ENCODE assay signal across 20 mouse cellular contexts in genomic region chr19:53511244-53511934, GRCm38 (mm10). TPM values are rescaled to one million over a fixed set of nuclear protein-coding genes. Genes with fewer than 3 reads are reported as not detected.
A peak's percentile ranks its signal among the peaks of the same experiment; 100 is the strongest.
DNase-seq lines count a peak whose midpoint lies in the region; ATAC-seq and TF ChIP-seq lines count a peak whose summit lies in the region.
"Had no signal": no experiment of that assay in that cellular context is flagged by ENCODE, and none has a peak within 500 bp of the region (broad histone marks: within the 10 kb centered on the region; RNA-seq: fewer than 3 reads in every experiment).

No protein-coding gene starts in this region.

- intact Hi-C loops in left cerebral cortex, adult 2 months (cut with DNase I): no loop called here

- no peaks in the 10 kb centered on the region for H3K27me3 ChIP-seq in kidney, embryonic 14.5 days (ENCODE audit: control insufficient read depth, insufficient read depth, low read length)
- 0 out of 2 replicates have a peak, but pooled peaks cover 3% of the 10 kb centered on the region for H3K27me3 ChIP-seq in neural tube, embryonic 11.5 days (ENCODE audit: control insufficient read depth, insufficient read depth, low read length)
- no peaks in the 10 kb centered on the region for H3K27me3 ChIP-seq in neural tube, embryonic 15.5 days (replicated peaks)
- H3K27me3 ChIP-seq in intestine, embryonic 15.5 days (replicated peaks): peaks cover 2% of the 10 kb centered on the region; the same call in 1 of the 2 replicates
- H3K27me3 ChIP-seq in stomach, postnatal 0 days (ENCODE audit: control insufficient read depth, insufficient read depth, low read length): no peaks in the 10 kb centered on the region
- H3K27me3 ChIP-seq: forebrain, embryonic 15.5 days; liver, embryonic 12.5 days; midbrain, embryonic 12.5 days had no signal

- H3K27ac ChIP-seq in kidney, embryonic 14.5 days (ENCODE audit: low read depth, low read length): peak overlapping the region; percentile 38; the same call in 1 of the 2 replicates
- no peak overlapping the region for H3K27ac ChIP-seq in neural tube, embryonic 11.5 days (ENCODE audit: low read depth, low read length)
- H3K27ac ChIP-seq in neural tube, embryonic 15.5 days (replicated peaks): no peak overlapping the region
- no peak overlapping the region for H3K27ac ChIP-seq in intestine, embryonic 15.5 days
- no peak overlapping the region for H3K27ac ChIP-seq in stomach, postnatal 0 days (replicated peaks)
- H3K27ac ChIP-seq in left cerebral cortex, adult 2 months: no peak overlapping the region
- H3K27ac ChIP-seq: forebrain, embryonic 15.5 days; hindbrain, embryonic 10.5 days; liver, embryonic 12.5 days; macrophage; midbrain, embryonic 12.5 days; neural tube, embryonic 13.5 days had no signal

- no peak for DNase-seq in kidney, adult 18-20 months
- DNase-seq in neural tube, embryonic 11.5 days (ENCODE audit: low spot score): peak; percentile 6
- DNase-seq in stomach, postnatal 0 days (ENCODE audit: low spot score): peak; percentile 60
- DNase-seq in left cerebral cortex, adult 2 months (ENCODE audit: extremely low spot score in 1 of 2, low spot score in 2 of 2): no peak
- DNase-seq: adrenal gland, postnatal 25 days; B cell, adult 2 months; cerebellum, adult 11 months; cerebellum, postnatal 14 days; gastrocnemius, postnatal 14 days; lung, embryonic 14.5 days; thymus, postnatal 14 days had no signal

- 8% methylated on average over 13 of the region's 13 CpGs for WGBS in kidney, embryonic 14.5 days
- 34% methylated on average over 13 of the region's 13 CpGs for WGBS in neural tube, embryonic 11.5 days
- WGBS in neural tube, embryonic 15.5 days: 31% methylated on average over 13 of the region's 13 CpGs
- WGBS in intestine, embryonic 15.5 days: 25% methylated on average over 13 of the region's 13 CpGs
- WGBS in stomach, postnatal 0 days: 33% methylated on average over 13 of the region's 13 CpGs

- no peak for TF ChIP-seq EP300 in stomach, postnatal 0 days (optimal IDR thresholded peaks at IDR 0.05)

- peak; percentile 85 for ATAC-seq in kidney, embryonic 14.5 days (ENCODE audit: low FRiP score, low TSS enrichment)
- ATAC-seq in neural tube, embryonic 11.5 days (ENCODE audit: insufficient read depth, low FRiP score, low TSS enrichment): no peak
- no peak for ATAC-seq in neural tube, embryonic 15.5 days (ENCODE audit: low FRiP score)
- peak; percentile 89 for ATAC-seq in intestine, embryonic 15.5 days
- peak; percentile 83 for ATAC-seq in stomach, postnatal 0 days (ENCODE audit: low FRiP score, low TSS enrichment)
- ATAC-seq: forebrain, embryonic 15.5 days; liver, embryonic 12.5 days had no signal

- H3K4me1 ChIP-seq in kidney, embryonic 14.5 days (ENCODE audit: control insufficient read depth, insufficient read depth, low read length): peaks cover 30% of the 10 kb centered on the region; the same call in 1 of the 2 replicates
- H3K4me1 ChIP-seq in neural tube, embryonic 11.5 days (ENCODE audit: control insufficient read depth, insufficient read depth, low read length): 0 out of 2 replicates have a peak, but pooled peaks cover 5% of the 10 kb centered on the region
- no peaks in the 10 kb centered on the region for H3K4me1 ChIP-seq in neural tube, embryonic 15.5 days
- peaks cover 4% of the 10 kb centered on the region for H3K4me1 ChIP-seq in intestine, embryonic 15.5 days (replicated peaks)
- 0 out of 2 replicates have a peak, but pooled peaks cover 2% of the 10 kb centered on the region for H3K4me1 ChIP-seq in stomach, postnatal 0 days (replicated peaks; ENCODE audit: control insufficient read depth, insufficient read depth)
- H3K4me1 ChIP-seq: forebrain, embryonic 15.5 days; midbrain, embryonic 12.5 days had no signal

- no peaks in the 10 kb centered on the region for H3K36me3 ChIP-seq in kidney, embryonic 14.5 days (ENCODE audit: control insufficient read depth, insufficient read depth, low read length)
- no peaks in the 10 kb centered on the region for H3K36me3 ChIP-seq in neural tube, embryonic 11.5 days (ENCODE audit: control insufficient read depth, insufficient read depth, low read length)
- no peaks in the 10 kb centered on the region for H3K36me3 ChIP-seq in neural tube, embryonic 15.5 days
- H3K36me3 ChIP-seq in intestine, embryonic 15.5 days: no peaks in the 10 kb centered on the region
- no peaks in the 10 kb centered on the region for H3K36me3 ChIP-seq in stomach, postnatal 0 days (ENCODE audit: control insufficient read depth, insufficient read depth, low read length)
- H3K36me3 ChIP-seq: forebrain, embryonic 15.5 days; hindbrain, embryonic 10.5 days; liver, embryonic 12.5 days; midbrain, embryonic 12.5 days; neural tube, embryonic 13.5 days had no signal

- no peak for TF ChIP-seq CTCF in stomach, postnatal 0 days (IDR thresholded peaks at IDR 0.05; ENCODE audit: low read depth)
- TF ChIP-seq CTCF in left cerebral cortex, adult 2 months (IDR thresholded peaks at IDR 0.05): no peak

- no peak overlapping the region for H3K4me3 ChIP-seq in kidney, embryonic 14.5 days (ENCODE audit: low read length)
- H3K4me3 ChIP-seq in neural tube, embryonic 11.5 days (ENCODE audit: low read depth, low read length): no peak overlapping the region
- H3K4me3 ChIP-seq in neural tube, embryonic 15.5 days (replicated peaks): no peak overlapping the region
- no peak overlapping the region for H3K4me3 ChIP-seq in intestine, embryonic 15.5 days (replicated peaks)
- H3K4me3 ChIP-seq in stomach, postnatal 0 days (ENCODE audit: low read depth, low read length): no peak overlapping the region
- no peak overlapping the region for H3K4me3 ChIP-seq in left cerebral cortex, adult 2 months
- H3K4me3 ChIP-seq: forebrain, embryonic 15.5 days; hindbrain, embryonic 10.5 days; liver, embryonic 12.5 days; midbrain, embryonic 12.5 days; neural tube, embryonic 13.5 days had no signal

- H3K4me2 ChIP-seq in kidney, embryonic 14.5 days (replicated peaks; ENCODE audit: low read depth, low read length): no peak overlapping the region
- no peak overlapping the region for H3K4me2 ChIP-seq in neural tube, embryonic 11.5 days (ENCODE audit: low read depth)
- no peak overlapping the region for H3K4me2 ChIP-seq in neural tube, embryonic 15.5 days
- H3K4me2 ChIP-seq in intestine, embryonic 15.5 days (replicated peaks): no peak overlapping the region
- H3K4me2 ChIP-seq in stomach, postnatal 0 days (replicated peaks; ENCODE audit: low read depth): no peak overlapping the region
- H3K4me2 ChIP-seq: forebrain, embryonic 15.5 days; liver, embryonic 12.5 days; lung, embryonic 14.5 days; midbrain, embryonic 12.5 days; neural tube, embryonic 13.5 days had no signal

- H3K9me3 ChIP-seq in kidney, embryonic 14.5 days (ENCODE audit: control insufficient read depth, low read length): no peaks in the 10 kb centered on the region
- no peaks in the 10 kb centered on the region for H3K9me3 ChIP-seq in neural tube, embryonic 11.5 days (ENCODE audit: control insufficient read depth, low read length)
- H3K9me3 ChIP-seq in neural tube, embryonic 15.5 days (replicated peaks): no peaks in the 10 kb centered on the region
- H3K9me3 ChIP-seq in intestine, embryonic 15.5 days: no peaks in the 10 kb centered on the region
- no peaks in the 10 kb centered on the region for H3K9me3 ChIP-seq in stomach, postnatal 0 days (ENCODE audit: control insufficient read depth, low read length)
- H3K9me3 ChIP-seq: forebrain, embryonic 15.5 days; hindbrain, embryonic 10.5 days; liver, embryonic 12.5 days; midbrain, embryonic 12.5 days; neural tube, embryonic 13.5 days had no signal

- no peak overlapping the region for H3K9ac ChIP-seq in kidney, embryonic 14.5 days (ENCODE audit: low read depth, low read length)
- no peak overlapping the region for H3K9ac ChIP-seq in neural tube, embryonic 11.5 days (ENCODE audit: low read length)
- no peak overlapping the region for H3K9ac ChIP-seq in neural tube, embryonic 15.5 days (replicated peaks)
- no peak overlapping the region for H3K9ac ChIP-seq in intestine, embryonic 15.5 days
- H3K9ac ChIP-seq in stomach, postnatal 0 days (ENCODE audit: low read length): no peak overlapping the region
- H3K9ac ChIP-seq: forebrain, embryonic 15.5 days; liver, embryonic 12.5 days; lung, embryonic 14.5 days; midbrain, embryonic 12.5 days; neural tube, embryonic 13.5 days had no signal

RNA-seq across cellular contexts. Expression of gene Dusp5, which starts 17.5 kb away (rescaled TPM):
- polyA plus RNA-seq in kidney, embryonic 14.5 days (2014; fragmentation: Nextera tagmentation; extraction: Ambion mirVana): 11.3 and 15.6 TPM in 2 replicates
- polyA plus RNA-seq in neural tube, embryonic 11.5 days (2014; fragmentation: Nextera tagmentation; extraction: Ambion mirVana): 5.0 and 5.4 TPM in 2 replicates
- polyA plus RNA-seq in neural tube, embryonic 15.5 days (2015; fragmentation: Nextera tagmentation; extraction: Ambion mirVana): 3.8 and 6.5 TPM in 2 replicates
- 8.7 and 9.0 TPM in 2 replicates for polyA plus RNA-seq in intestine, embryonic 15.5 days (2015; fragmentation: Nextera tagmentation; extraction: Ambion mirVana)
- polyA plus RNA-seq in stomach, postnatal 0 days (2015; fragmentation: Nextera tagmentation; extraction: Ambion mirVana): 14.1 and 18.5 TPM in 2 replicates
- 10 to 100 TPM; 16.7 to 26.9 TPM for total RNA-seq in left cerebral cortex, adult 2 months (2021)

Comparison
In these comparisons a context has a peak if more than half of its experiments do, and no peak if none do; other contexts are left out.
1. ATAC-seq: peak in kidney, embryonic 14.5 days (single experiment), intestine, embryonic 15.5 days (single experiment) and stomach, postnatal 0 days (single experiment); none in neural tube, embryonic 11.5 days (single experiment) and neural tube, embryonic 15.5 days (single experiment).
2. DNase-seq: peak in neural tube, embryonic 11.5 days (single experiment) and stomach, postnatal 0 days (single experiment); none in kidney, adult 18-20 months (single experiment) and left cerebral cortex, adult 2 months (0 of 2).